Mouse (Mus musculus) ovary, adult 18-20 months (tissue): Measurements from ENCODE around the gene Vezf1.

ENCODE experiments used
- DNase-seq: peaks from one replicate; pipeline ENCODE4 v3.0.0; 2022; ENCODE audit warnings: low spot score, mixed read lengths

Gene Vezf1

DNA sequence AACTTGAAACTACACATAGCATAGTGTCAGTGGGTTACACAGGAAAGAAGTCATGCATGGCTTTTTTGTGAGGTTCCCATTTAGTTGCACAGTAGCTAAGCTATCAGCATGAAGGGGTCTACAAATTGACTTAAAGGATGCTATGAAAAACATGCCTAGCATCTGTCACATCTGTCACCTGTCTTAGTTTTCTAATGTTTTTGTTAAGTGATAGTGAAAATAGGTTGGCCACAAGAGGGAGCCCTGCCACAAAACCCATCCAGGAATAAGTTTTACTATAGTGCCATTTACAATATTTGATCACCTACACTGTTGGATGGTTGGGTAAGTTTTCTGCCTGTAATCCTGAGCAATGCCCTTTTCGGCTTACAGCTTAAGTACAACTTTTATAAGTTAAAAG, 13.5 kb upstream of the Vezf1 start:
- no peak for DNase-seq

DNA sequence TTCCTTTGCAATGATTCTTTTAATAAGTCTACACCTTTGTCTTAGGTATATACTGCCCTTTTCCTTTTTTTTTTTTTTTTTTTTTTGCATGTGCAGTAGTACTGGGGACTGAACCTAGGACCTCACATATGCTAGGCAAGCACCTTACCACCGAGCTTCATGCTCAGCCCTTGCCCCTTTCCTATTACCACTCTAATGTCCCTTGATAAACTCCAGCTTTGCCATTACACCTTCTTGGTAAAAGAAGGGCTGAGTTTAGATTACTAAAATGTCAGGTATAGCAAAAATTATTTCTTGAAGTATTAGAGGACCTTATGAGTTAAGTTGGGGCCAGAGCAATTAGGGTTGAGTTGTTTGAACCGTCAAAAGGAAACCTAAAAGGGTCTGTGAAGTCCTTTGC, 12.3 kb upstream of the Vezf1 start:
- no peak for DNase-seq

DNA sequence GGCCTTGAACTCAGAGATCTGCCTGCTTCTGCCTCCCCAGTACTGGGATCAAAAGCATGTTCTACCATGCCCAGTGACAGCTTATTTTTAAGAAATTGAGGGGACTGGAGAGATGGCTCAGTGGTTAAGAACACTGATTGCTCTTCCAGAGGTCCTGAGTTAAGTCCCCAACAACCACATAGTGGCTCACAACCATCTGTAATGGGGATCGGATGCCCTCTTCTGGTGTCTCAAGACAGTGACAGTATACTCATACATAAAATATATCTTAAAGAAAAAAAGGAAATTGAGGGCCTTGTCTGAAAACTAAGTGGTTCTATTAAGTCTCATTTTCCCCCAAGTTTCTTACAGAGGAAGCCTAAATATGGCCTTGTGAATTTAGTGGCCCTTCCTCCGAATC, 10.3 kb upstream of the Vezf1 start:
- DNase-seq, result no peak

DNA sequence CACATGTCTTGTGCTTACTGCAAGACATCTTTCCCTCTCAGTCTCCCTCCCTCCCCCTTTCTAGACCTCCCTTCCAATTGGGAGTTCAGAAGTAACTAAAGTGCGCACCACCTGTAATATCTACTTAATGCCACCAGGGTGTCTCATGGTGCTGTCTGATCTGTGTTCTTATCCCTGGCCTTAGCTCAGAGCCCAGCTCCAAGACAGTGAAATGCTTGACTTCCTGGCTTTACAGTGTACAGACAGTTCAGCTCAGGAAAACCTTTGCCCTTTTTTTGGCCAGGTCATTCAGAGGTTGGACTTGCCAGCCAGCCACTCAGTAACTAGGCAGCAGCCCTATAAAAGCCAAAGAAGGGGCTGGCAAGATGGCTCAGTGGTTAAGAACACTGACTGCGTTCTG, 8.9 kb upstream of the Vezf1 start:
- DNase-seq, result no peak

DNA sequence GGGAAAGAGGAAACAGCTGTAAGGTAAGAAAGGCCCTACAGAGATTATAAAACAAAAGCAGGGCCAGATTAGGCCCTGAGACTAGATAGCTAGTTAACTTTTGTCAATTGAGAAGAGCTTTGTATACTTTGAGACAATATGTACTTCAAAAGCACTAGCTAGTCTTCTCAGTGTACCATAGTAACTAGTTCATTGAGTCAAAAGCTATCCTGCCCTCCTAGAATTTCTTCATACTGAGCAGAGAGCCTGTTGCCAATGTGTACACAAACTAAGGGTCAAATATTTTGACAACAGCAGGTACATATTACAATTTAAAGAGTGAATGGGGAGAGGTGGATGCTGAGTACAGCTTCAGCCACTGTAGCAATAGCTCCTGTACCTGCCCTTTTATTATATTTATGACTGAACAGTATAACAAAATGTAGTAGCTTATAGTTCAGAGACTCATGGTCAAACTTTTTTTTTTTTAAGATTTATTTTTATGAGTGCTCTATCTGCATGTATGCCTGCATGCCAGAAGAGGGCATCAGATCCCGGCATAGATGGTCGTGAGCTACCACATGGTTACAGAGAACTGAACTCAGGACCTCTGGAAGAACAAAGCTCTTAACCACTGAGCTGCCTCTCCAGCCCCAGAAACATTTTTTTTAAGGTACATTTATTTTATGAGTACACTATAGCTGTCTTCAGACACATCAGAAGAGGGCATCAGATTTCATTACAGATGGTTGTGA, 6.0 kb upstream of the Vezf1 start:
- no peak for DNase-seq

DNA sequence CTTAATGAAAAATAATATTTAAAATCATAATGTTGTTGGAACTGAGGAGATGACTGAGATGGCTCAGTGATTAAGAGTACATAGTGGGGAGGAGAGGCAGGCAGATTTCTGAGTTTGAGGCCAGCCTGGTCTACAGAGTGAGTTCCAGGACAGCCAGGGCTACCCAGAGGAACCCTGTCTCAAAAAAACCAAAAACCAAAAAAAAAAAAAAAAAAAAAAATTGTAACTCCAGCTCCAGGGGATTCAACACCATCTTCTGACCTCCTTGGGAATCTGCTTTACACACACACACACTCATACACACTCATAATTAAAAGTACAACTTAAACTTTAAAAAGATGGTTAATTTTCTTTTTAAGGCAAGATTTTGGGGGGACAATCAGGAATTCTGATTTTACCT, 2.3 kb upstream of the Vezf1 start:
- no peak for DNase-seq

DNA sequence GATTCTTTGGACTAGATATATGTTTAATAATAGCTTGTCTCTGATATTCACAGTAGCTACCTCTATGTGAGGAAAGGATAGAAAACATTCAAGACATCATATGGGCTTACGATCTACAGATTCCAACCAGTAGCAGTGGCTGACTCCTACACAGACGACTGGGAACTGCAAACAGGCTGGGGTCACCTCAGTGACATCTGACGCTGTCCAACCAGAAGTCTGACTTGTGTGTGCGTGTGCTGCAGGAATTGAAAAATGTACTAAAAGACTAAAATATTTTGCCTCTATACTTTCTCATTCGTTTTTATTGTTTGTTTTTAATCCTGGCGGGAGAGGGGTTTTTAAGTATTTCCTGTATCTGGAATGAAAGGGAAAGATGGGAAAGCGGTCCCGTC, 891 bp upstream of the Vezf1 start:
- no peak for DNase-seq

DNA sequence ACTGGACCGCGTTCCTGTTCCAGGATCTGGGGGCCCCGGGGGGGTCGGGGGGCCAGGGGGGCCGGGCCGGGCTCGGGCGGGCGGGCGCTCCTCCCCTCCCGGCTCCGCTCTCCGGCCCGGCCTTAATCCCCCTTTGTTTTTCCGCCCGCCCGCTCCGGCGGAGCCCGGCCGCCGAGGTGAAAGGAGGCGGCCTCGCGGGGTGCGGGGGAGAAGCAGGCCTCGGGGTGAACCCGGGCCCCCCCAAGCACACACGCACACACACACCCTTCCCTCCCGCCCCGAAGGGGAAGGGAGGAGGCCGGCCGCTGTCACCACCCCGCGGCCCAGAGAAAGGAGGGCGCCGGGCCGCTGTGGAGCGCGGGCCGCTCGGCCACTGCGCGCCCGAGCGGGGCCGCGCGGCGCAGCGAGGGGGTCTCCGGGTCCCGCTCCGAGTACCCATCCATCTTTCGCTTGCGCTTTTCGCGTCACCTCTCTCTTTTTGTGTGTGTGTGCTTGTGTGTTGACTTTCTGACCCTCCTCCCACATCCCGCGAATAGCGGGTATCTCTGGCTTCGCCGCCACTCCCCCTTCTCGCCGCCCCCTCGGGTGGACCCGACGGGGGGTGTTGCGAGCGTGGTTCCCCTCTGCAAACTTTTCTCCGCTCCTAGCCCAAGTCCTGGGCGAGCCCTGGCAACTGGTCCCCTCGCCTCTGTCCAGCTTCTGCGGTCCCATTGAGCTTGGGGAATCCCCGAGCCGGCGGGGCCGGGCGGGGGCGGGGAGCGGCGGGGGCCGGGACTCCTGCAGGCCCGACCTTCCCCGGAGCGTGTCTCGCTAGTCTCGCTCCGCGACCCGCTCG, 549 bp downstream of the Vezf1 start:
- DNase-seq, result peak; percentile 64

DNA sequence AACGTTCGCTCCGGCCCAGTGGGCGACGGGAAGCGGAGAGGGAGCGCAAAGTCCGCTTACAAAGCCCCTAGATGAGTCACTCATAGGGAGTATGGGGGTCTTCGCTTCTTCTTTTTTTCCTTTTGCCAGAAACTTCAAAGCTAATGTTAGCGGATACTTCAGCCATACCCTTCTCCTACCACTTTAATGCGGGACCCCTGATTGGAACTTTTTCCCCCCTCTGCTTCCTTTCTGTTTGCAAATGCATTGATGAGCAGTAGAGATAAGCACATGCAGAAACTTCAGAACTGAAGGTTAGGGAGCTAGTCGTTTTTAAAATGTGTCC, 1.1 kb downstream of the Vezf1 start:
- DNase-seq, result no peak

DNA sequence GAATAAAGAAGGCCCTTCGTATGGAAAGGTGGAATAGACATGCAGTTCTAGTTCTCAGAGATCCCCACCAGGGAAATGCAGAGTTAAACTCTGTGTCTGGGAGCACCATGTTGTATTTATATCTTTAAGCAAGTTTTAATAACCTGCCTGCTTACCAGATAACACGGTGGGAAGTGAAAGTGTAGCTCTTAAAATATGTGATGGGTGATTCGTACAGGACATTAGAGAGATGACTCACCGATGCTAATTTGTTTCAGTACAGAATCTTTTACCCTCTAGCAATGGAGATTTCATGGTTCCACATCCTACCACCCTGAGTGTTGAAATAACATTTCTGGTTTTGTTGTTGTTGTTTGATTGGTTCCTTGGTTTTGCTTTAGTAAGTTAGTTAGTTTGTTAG, 2.3 kb downstream of the Vezf1 start:
- no peak for DNase-seq

DNA sequence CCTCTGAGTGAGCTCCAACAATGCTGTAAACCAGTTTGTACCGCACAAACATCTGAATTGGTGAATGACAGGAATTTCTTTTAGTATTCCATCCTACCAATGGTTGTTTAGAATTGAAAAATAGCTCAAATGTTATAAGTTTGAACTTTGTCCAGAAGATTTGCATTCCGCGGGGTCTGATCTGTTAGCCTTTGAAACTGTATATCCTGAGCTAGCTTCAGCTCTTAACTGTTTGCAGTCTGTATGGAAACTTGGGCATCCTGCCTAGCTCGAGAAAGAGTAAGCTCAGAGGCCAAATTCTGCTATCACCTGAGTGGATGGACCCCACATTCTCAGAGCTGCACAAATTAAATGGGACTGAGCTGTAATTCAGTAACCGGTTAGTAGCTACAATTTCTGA, 3.0 kb downstream of the Vezf1 start:
- no peak for DNase-seq

DNA sequence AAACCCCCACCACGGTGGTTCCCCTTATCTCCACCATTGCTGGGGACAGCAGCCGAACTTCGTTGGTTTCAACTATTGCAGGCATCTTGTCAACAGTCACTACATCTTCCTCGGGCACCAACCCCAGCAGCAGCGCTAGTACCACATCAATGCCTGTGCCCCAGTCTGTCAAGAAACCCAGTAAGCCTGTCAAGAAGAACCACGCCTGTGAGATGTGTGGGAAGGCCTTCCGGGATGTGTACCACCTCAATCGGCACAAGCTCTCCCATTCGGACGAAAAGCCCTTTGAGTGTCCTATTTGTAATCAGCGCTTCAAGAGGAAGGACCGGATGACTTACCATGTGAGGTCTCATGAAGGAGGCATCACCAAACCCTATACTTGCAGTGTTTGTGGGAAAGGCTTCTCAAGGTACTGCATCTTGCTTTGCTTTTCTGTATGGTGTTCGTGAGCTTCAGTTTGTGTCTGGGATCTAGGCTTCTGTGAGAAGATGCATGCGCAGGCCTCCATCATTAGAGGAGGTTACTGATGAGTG, 5.3 kb downstream of the Vezf1 start:
- DNase-seq, result no peak

DNA sequence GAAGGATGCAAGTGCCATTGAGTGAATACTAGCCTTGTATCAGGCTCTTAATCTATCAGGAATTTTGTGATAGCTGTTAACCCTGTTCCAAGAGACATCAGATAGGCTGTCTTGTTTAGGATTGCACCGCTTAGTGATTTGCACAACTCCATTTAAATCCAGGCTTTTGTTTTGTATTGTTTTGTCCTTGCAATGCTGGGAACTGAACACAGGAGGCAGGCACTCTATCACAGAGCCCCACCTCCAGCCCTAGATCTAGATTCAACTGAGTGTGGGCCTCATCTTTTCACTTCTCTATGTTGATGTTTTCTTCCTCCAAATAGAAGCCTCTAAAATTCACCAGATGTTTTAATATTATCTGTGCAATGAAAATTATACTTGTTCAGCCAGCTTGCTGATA, 7.6 kb downstream of the Vezf1 start:
- no peak for DNase-seq

DNA sequence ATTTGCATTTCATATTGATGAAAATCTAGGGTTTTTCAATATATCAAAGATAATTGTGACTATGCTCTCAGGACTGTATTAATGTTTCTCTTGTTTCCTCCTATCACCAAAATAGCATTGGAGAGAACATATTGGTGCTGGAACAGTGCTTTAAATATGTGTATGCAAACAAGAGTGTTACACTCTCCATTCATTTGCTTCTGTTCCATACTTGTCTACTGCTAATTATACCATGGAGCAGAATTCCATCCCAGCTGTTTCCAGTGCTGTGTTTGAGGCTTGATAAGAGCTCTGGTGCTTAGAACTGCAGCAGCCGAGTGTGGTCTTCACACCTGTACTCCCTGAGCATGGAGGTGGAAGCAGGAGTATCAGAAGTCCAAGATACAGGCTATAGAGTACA, 8.3 kb downstream of the Vezf1 start:
- no peak for DNase-seq

DNA sequence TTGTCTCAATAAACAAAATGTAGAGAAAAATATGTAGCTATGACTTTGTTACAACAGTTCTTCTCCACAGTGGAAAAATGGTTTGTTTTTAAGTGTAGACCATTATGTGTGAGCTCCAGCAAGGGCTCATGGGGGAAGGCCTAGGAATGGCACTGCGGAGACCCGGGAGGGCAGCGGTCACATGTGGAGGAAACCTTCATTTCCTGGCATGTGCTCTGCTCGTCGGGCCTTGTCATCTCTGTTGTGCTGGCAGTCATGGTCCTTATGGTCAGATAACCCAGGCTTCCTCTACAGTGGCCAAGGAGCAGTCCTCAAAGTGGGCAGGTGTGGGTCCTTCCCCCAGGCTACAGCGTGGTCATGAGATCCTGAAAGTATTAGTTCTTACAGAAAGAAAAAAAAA, 15.6 kb downstream of the Vezf1 start:
- DNase-seq, result no peak

DNA sequence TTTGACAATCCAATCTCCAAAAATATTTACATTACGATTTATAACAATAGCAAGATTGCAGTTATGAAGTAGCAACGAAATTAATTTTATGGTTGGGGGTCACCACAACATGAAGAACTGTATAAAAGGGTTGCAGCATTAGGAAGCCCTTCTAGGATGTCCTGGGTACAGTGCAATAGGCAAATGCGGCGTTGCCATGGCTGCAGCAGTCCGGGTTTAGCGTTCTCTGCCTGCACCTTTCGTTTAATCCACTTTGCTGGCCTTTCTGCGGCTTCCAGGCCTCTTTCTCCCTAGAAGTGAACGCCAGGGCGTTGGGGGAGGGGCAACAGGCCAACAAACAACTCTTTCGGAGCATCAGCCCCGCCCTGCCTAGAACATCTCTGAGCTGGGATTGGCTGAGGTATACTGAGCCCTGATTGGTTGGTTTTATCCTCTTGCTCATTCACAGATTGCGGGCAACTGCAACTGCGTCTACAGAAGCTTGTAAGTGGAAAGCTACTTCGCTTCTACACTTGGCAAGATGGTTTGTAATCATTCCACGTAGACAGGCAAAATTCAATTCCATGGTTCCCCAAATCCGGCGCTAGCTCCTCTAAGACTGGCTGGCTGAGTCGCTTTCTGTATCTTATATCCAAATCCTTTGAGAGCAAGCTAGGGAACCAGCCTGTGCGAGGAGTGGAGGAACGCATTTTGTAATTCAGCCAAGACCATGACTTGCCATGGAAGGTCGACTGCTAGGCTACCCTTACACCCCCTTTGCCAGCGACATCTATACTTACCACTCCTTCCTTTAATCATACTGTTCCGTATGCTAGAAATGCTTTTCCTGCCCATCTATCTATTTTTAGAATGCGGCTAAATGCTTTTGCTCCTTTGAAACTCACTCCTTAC, 18.9 kb downstream of the Vezf1 start:
- DNase-seq, result peak; percentile 86

DNA sequence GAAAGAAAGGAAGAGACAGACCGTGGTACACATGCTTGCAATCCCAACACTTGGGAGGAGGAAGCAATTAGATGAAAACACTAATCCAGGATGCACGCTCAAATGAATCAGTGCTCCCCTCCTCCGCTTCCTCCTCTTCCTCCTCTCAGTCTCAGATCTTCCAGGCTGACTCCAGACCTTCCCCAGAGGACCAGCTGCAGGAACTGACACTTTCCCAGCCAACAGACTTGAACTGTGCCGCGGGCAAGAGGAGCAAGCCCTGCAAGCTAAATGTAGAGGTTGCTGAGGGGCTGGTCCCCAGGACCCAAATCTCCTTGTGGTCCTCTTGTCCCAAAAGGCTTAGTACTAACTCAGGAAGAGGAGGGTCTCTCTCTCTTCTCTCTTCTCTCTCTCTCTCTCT, 21.1 kb downstream of the Vezf1 start:
- no peak for DNase-seq

DNA sequence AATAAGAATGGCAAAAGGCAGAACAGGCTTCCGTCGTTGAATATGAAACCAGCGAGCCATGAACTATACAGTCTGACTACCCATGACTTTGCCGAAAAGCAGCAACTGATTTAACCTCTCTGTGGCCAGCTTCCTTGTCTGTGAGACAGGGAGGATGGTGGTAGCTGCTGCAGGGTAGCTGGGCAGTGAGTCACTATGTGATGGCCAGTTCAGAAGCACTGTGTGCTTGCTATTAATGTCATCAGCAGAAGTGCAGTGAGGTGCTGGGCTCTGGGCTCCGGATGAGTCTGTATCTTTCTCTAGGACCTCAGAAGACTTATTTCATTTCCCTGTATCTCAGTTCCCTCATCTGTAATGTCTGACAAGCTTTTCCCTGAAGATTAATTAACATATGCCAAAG, 22.2 kb downstream of the Vezf1 start:
- no peak for DNase-seq

DNA sequence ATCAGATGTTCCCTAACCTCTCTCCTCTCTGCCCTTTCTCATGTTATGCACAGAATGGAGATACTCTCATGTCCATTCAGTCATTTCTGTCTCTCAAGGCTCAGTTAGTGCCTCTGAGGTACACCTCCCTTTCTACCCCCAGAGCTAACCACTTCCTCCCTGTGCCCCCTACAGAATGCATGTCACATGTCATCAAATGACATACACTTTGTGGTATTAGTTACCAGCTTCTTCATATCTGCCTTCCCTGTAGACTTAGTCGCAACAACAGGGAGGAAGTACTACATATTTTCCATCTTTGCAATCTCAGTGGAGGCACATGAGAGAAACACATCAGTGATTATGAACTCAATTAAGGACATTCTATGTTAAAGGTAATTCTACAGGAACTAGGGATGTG, 23.9 kb downstream of the Vezf1 start:
- DNase-seq, result no peak

DNA sequence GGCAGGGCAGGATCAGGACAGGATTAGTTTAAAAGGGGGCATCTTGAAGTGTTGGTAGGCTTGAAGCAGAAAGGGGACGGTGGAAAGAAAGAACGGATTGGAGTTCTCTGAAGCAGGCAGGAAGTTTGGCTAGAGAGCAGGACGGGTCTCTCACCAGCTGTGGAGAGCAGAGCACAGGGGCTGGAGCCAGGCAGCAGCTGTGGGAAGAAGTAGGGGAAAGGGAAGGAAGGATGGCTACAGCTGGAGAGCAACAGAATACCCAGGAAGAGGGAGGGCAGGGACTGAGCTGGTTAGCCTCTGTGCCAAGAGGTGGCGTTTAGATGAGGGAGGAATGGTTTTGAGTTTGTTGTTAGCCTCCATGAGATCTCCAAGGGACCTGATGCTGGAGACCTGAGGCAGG, 29.1 kb downstream of the Vezf1 start:
- DNase-seq, result no peak

DNA sequence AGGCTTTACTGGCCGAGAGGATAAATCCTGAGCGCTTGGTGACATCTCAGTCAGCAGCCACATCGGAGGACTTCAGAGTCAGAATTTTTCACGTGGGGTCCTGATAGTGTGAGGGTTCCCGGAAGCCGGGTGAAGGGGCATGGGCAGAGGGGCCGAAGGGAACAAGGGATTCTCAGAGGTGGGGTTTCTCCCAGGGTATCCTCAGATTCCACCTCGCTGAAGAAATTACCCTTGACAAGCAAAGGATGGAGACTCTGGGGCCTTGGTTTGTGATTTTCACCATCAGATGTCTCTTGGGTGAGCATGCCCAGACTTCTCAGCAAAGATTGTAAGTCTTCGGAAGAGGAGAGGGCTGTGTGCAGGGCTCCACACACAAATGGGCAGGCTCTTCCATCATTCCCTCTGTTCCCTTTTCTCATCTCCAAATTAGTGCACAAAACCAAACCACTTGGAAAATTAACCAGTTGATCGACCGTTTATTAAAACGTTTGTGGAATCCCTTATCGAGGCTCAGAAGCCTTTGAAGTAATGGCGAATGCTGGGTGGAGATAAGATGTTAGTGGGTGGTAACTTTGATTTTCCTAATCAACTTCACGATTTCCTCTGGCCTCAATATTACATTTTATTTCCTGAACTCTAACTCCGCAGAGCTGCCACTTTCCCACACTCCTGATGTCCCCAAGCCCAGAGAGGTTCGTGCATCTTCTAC, 30.1 kb downstream of the Vezf1 start, which contains the start of gene Cuedc1:
Gene Cuedc1 (plus strand): TSS at position 38 of the 709 bp plus-strand sequence.
- no peak for DNase-seq
